Mouse (Mus musculus): ENCODE measurements at regions not wholly inside any gene's neighbourhood (a gene's known extent, or its start where the extent isn't known, plus 50 kb on each side); places are given as distances from the start of the nearest gene placed in this dataset.

DNA sequence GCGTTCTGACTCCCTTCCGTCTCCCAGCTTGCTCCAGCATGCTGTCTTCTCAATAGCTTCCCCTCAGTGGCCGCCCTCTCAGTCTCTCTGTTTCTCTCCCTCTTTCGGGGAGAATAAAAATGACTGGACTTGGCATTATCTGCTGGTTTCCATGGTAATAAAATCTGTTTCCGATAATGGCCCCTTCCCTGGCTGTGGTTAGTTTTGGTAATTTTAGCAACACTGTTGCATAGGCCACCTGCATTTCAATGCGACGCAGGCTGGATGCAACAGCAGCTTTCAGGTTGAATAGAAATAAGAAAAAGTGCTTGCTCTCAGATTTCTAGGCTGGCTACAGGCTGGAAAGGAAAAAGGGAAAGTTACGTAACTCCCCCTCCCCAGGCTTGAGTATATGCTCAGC, 133.9 kb upstream of the Zc3h12a start:
- WGBS: 50% methylated on average over 8 of the region's 8 CpGs
- H3K9me3 ChIP-seq (ENCODE audit: control insufficient read depth, low read length): no peaks in the 10 kb centered on the region

DNA sequence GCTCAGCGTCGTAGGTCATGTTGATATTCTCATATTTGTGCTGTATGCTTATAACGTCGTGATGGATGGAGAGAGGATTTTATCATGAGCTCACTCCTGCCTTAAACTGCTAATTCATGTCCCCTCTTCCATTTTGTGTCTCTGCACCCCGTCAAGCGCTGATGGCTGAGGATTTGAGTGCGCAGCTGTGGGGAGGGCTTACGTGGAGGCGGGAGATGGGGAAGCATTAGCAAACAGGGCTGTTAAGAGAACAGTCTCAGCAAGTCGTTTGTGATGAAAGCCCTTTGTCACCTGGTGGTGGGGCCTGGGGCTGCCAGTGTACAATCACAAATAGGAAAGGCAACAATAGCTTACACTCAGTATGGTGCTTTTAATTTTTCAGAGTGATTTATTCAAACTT, 131.7 kb upstream of the Zc3h12a start:
- H3K4me1 ChIP-seq (ENCODE audit: control insufficient read depth in 2 of 2, insufficient read depth in 2 of 2, low read length in 2 of 2): no peaks in the 10 kb centered on the region
- 45% methylated on average over 10 of the region's 10 CpGs for WGBS
- ATAC-seq (ENCODE audit: insufficient number of reproducible peaks, insufficient read depth, low FRiP score, low read depth): no peak
- H3K9ac ChIP-seq (ENCODE audit: low read length): no peak overlapping the region
- no peaks in the 10 kb centered on the region for H3K9me3 ChIP-seq (ENCODE audit: control insufficient read depth, low read length)
- H3K27me3 ChIP-seq (ENCODE audit: control insufficient read depth, insufficient read depth, low read length): peaks cover 4% of the 10 kb centered on the region; the same call in 1 of the 2 replicates
- no peak overlapping the region for H3K4me2 ChIP-seq (ENCODE audit: low read length)
- no peak overlapping the region for H3K27ac ChIP-seq (replicated peaks in 1 of 2; ENCODE audit: control insufficient read depth in 1 of 2, insufficient read depth in 1 of 2, low read depth in 2 of 2, low read length in 2 of 2)
- H3K4me3 ChIP-seq (ENCODE audit: control insufficient read depth in 1 of 2, insufficient read depth in 1 of 2, low read depth in 1 of 2, low read length in 2 of 2): no peak overlapping the region
- H3K36me3 ChIP-seq (ENCODE audit: control insufficient read depth, insufficient read depth, low read length): no peaks in the 10 kb centered on the region

More for the DNA sequence above, 133.9 kb upstream of the Zc3h12a start:
- no peak overlapping the region for H3K4me3 ChIP-seq (ENCODE audit: control insufficient read depth in 1 of 2, insufficient read depth in 1 of 2, low read depth in 1 of 2, low read length in 2 of 2)
- no peak for ATAC-seq (ENCODE audit: insufficient number of reproducible peaks, insufficient read depth, low FRiP score, low read depth)
- H3K36me3 ChIP-seq (ENCODE audit: control insufficient read depth, insufficient read depth, low read length): no peaks in the 10 kb centered on the region
- no peak overlapping the region for H3K9ac ChIP-seq (ENCODE audit: low read length)
- H3K27ac ChIP-seq (replicated peaks in 1 of 2; ENCODE audit: control insufficient read depth in 1 of 2, insufficient read depth in 1 of 2, low read depth in 2 of 2, low read length in 2 of 2): no peak overlapping the region
- no peak overlapping the region for H3K4me2 ChIP-seq (ENCODE audit: low read length)
- H3K4me1 ChIP-seq (ENCODE audit: control insufficient read depth in 2 of 2, insufficient read depth in 2 of 2, low read length in 2 of 2): no peaks in the 10 kb centered on the region
- H3K27me3 ChIP-seq (ENCODE audit: control insufficient read depth, insufficient read depth, low read length): peaks cover 4% of the 10 kb centered on the region

DNA sequence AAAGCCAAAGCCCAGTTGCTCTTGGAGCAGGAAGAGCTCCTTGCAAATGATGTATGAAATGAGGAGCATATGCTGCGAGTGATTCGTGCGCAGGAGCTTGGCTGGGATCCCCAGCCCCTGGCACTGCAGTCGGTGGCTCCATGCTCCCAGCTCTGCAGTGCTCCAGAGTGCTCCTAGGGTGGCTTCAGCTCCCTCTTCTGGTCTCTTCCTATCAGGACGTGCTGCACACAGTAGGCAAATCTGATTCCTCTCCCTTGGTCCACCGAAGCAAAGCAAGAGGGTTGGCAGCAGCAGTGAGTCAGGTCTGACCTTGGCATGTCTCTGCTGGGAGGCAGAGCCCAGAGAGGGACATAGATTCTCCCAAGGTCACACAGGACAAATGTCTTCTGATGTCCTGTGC, 130.3 kb upstream of the Zc3h12a start:
- Histone ChIP-seq H3K9ac (ENCODE audit: low read length) (no peak overlapping the region), H3K27ac (replicated peaks in 1 of 2; ENCODE audit: control insufficient read depth in 1 of 2, insufficient read depth in 1 of 2, low read depth in 2 of 2, low read length in 2 of 2) (no peak overlapping the region), H3K4me1 (ENCODE audit: control insufficient read depth in 2 of 2, insufficient read depth in 2 of 2, low read length in 2 of 2) (no peaks in the 10 kb centered on the region), H3K27me3 (ENCODE audit: control insufficient read depth, insufficient read depth, low read length) (peaks cover 4% of the 10 kb centered on the region; the same call in 1 of the 2 replicates), H3K36me3 (ENCODE audit: control insufficient read depth, insufficient read depth, low read length) (no peaks in the 10 kb centered on the region), H3K4me2 (ENCODE audit: low read length) (no peak overlapping the region), H3K4me3 (ENCODE audit: control insufficient read depth in 1 of 2, insufficient read depth in 1 of 2, low read depth in 1 of 2, low read length in 2 of 2) (no peak overlapping the region), H3K9me3 (ENCODE audit: control insufficient read depth, low read length) (no peaks in the 10 kb centered on the region)
- WGBS: 59% methylated on average over 6 of the region's 6 CpGs
- no peak for ATAC-seq (ENCODE audit: insufficient number of reproducible peaks, insufficient read depth, low FRiP score, low read depth)

DNA sequence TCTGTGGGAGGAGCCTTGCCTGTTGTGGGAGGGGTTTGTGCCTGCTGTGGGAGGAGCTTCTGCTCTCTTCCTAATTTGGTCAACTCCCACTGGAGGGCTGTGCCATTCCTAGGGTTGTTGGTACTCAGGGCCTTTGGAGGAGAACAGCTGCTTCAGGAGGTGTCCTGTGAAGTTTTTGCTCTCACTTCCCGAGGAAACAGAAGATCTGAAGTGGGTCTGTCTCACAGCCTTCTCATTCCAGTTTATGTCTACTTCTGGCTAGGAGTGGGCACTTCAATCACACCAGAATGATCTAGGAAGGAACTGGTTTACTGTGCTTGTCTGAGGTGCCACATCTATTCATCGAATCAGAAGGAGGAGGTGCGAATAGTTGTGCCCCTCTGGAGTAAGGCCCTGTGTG, 125.5 kb upstream of the Zc3h12a start:
- Histone ChIP-seq H3K9me3 (ENCODE audit: control insufficient read depth, low read length) (no peaks in the 10 kb centered on the region), H3K9ac (ENCODE audit: low read length) (no peak overlapping the region), H3K4me1 (ENCODE audit: control insufficient read depth in 2 of 2, insufficient read depth in 2 of 2, low read length in 2 of 2) (no peaks in the 10 kb centered on the region), H3K4me3 (ENCODE audit: control insufficient read depth in 1 of 2, insufficient read depth in 1 of 2, low read depth in 1 of 2, low read length in 2 of 2) (no peak overlapping the region), H3K36me3 (ENCODE audit: control insufficient read depth, insufficient read depth, low read length) (no peaks in the 10 kb centered on the region), H3K27ac (replicated peaks in 1 of 2; ENCODE audit: control insufficient read depth in 1 of 2, insufficient read depth in 1 of 2, low read depth in 2 of 2, low read length in 2 of 2) (no peak overlapping the region), H3K27me3 (ENCODE audit: control insufficient read depth, insufficient read depth, low read length) (no peaks in the 10 kb centered on the region), H3K4me2 (ENCODE audit: low read length) (no peak overlapping the region)
- ATAC-seq (ENCODE audit: insufficient number of reproducible peaks, insufficient read depth, low FRiP score, low read depth): no peak
- WGBS: 77% methylated on average over 3 of the region's 3 CpGs

DNA sequence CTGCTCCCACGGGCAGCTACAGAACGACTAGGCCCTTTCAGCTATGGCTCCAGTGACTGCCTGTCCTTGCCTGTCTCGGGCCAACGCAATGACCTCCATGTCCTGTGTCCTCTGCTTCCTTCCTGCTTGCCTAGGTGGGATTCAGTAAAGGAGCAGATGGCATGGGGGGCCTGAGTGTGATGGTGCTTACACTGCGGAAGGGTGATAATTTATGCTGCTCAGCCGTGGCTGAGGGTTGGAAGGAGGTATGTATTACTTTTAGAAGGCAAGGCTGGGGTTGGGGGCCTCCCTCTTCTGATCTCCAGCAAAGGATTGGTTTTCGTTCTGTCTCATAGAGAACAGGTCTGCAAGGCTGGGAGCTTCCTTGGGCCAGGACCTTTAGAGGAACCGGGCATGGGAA, 124.6 kb upstream of the Zc3h12a start:
- Histone ChIP-seq H3K27ac (replicated peaks in 1 of 2; ENCODE audit: control insufficient read depth in 1 of 2, insufficient read depth in 1 of 2, low read depth in 2 of 2, low read length in 2 of 2) (no peak overlapping the region), H3K4me1 (ENCODE audit: control insufficient read depth in 2 of 2, insufficient read depth in 2 of 2, low read length in 2 of 2) (no peaks in the 10 kb centered on the region), H3K9ac (ENCODE audit: low read length) (no peak overlapping the region), H3K4me2 (ENCODE audit: low read length) (no peak overlapping the region), H3K9me3 (ENCODE audit: control insufficient read depth, low read length) (no peaks in the 10 kb centered on the region), H3K36me3 (ENCODE audit: control insufficient read depth, insufficient read depth, low read length) (no peaks in the 10 kb centered on the region), H3K4me3 (ENCODE audit: control insufficient read depth in 1 of 2, insufficient read depth in 1 of 2, low read depth in 1 of 2, low read length in 2 of 2) (no peak overlapping the region), H3K27me3 (ENCODE audit: control insufficient read depth, insufficient read depth, low read length) (no peaks in the 10 kb centered on the region)
- ATAC-seq (ENCODE audit: insufficient number of reproducible peaks, insufficient read depth, low FRiP score, low read depth): no peak
- WGBS: 62% methylated on average over 8 of the region's 8 CpGs

DNA sequence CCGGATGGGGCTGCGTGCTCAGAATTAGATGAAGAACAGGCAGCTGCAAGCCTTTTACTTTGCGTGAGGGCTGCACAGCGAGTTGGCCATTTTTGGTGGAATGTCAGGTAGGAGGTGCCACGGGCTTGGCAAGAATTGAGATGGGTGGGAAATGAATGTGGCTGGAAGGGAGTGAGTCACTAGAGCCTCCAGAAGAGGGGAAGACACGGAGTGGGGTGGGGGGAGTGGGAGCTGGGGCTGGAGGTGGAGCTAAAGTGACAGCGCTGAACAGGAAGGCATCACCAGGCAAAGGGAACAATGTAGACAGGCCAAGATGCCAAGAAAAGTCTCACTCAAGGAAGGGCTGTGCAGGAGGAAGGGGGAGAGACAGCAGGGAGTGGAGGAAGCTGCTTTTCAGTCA, 121.4 kb upstream of the Zc3h12a start:
- Histone ChIP-seq H3K27me3 (ENCODE audit: control insufficient read depth, insufficient read depth, low read length) (no peaks in the 10 kb centered on the region), H3K4me2 (ENCODE audit: low read length) (no peak overlapping the region), H3K4me1 (ENCODE audit: control insufficient read depth in 2 of 2, insufficient read depth in 2 of 2, low read length in 2 of 2) (no peaks in the 10 kb centered on the region), H3K9ac (ENCODE audit: low read length) (no peak overlapping the region), H3K9me3 (ENCODE audit: control insufficient read depth, low read length) (no peaks in the 10 kb centered on the region), H3K4me3 (ENCODE audit: control insufficient read depth in 1 of 2, insufficient read depth in 1 of 2, low read depth in 1 of 2, low read length in 2 of 2) (no peak overlapping the region), H3K27ac (replicated peaks in 1 of 2; ENCODE audit: control insufficient read depth in 1 of 2, insufficient read depth in 1 of 2, low read depth in 2 of 2, low read length in 2 of 2) (no peak overlapping the region), H3K36me3 (ENCODE audit: control insufficient read depth, insufficient read depth, low read length) (no peaks in the 10 kb centered on the region)
- no peak for ATAC-seq (ENCODE audit: insufficient number of reproducible peaks, insufficient read depth, low FRiP score, low read depth)
- 64% methylated on average over 7 of the region's 7 CpGs for WGBS

DNA sequence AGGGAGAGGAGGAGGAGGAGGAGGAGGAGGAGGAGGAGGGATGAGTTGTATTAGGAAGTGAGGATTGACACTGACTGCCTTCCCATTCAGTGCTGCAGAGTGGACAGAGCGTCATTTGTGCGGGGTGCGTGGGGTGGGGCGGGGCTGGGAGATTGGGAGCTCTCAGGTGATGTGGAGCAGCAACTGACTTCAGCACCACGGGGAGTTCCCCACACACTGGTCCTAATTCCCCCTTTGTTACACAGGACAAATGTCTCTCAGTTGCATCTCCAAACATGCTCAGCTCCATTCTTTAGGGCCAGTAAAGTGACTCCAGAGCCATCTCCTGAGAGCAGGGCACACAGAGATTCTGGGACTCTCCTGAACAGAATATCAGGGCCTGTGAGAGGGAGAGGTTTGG, 118.5 kb upstream of the Zc3h12a start:
- no peaks in the 10 kb centered on the region for H3K9me3 ChIP-seq (ENCODE audit: control insufficient read depth, low read length)
- WGBS: 9% methylated on average over 5 of the region's 5 CpGs
- no peak overlapping the region for H3K4me2 ChIP-seq (ENCODE audit: low read length)
- no peak overlapping the region for H3K4me3 ChIP-seq (ENCODE audit: control insufficient read depth in 1 of 2, insufficient read depth in 1 of 2, low read depth in 1 of 2, low read length in 2 of 2)
- H3K36me3 ChIP-seq (ENCODE audit: control insufficient read depth, insufficient read depth, low read length): no peaks in the 10 kb centered on the region
- H3K27ac ChIP-seq (replicated peaks in 1 of 2; ENCODE audit: control insufficient read depth in 1 of 2, insufficient read depth in 1 of 2, low read depth in 2 of 2, low read length in 2 of 2): no peak overlapping the region
- ATAC-seq (ENCODE audit: insufficient number of reproducible peaks, insufficient read depth, low FRiP score, low read depth): no peak
- H3K9ac ChIP-seq (ENCODE audit: low read length): no peak overlapping the region
- no peaks in the 10 kb centered on the region for H3K4me1 ChIP-seq (ENCODE audit: control insufficient read depth in 2 of 2, insufficient read depth in 2 of 2, low read length in 2 of 2)
- no peaks in the 10 kb centered on the region for H3K27me3 ChIP-seq (ENCODE audit: control insufficient read depth, insufficient read depth, low read length)

DNA sequence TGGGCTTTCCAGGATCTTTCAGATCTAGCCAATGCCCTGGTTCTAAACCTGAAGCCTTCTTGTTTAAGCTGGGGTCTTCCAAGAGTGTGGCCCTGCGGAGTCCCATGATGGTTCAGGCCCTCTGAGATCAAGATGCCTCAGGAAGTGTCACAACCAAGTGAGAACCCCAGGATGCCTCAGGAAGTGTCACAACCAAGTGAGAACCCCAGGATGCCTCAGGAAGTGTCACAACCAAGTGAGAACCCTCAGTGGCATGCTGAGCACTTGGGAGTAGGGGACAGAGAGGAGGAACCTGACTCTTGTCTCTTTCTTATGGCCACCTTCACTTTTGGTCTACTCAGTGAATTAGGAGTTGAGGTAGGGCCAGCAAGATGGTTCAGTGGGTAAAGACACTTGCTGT, 114.9 kb upstream of the Zc3h12a start:
- ATAC-seq (ENCODE audit: insufficient number of reproducible peaks, insufficient read depth, low FRiP score, low read depth): no peak
- H3K27me3 ChIP-seq (ENCODE audit: control insufficient read depth, insufficient read depth, low read length): no peaks in the 10 kb centered on the region; the same call in 1 of the 2 replicates
- 15% methylated on average over 1 of the region's 1 CpGs for WGBS

More for the DNA sequence above, 114.9 kb upstream of the Zc3h12a start:
- no peak overlapping the region for H3K4me3 ChIP-seq (ENCODE audit: control insufficient read depth in 1 of 2, insufficient read depth in 1 of 2, low read depth in 1 of 2, low read length in 2 of 2)
- H3K36me3 ChIP-seq (ENCODE audit: control insufficient read depth, insufficient read depth, low read length): no peaks in the 10 kb centered on the region
- H3K4me2 ChIP-seq (ENCODE audit: low read length): no peak overlapping the region
- no peaks in the 10 kb centered on the region for H3K9me3 ChIP-seq (ENCODE audit: control insufficient read depth, low read length)
- no peak overlapping the region for H3K27ac ChIP-seq (replicated peaks in 1 of 2; ENCODE audit: control insufficient read depth in 1 of 2, insufficient read depth in 1 of 2, low read depth in 2 of 2, low read length in 2 of 2)
- no peak overlapping the region for H3K9ac ChIP-seq (ENCODE audit: low read length)
- no peaks in the 10 kb centered on the region for H3K4me1 ChIP-seq (ENCODE audit: control insufficient read depth in 2 of 2, insufficient read depth in 2 of 2, low read length in 2 of 2)
